Mouse (Mus musculus) neural tube, embryonic 13.5 days (tissue): ENCODE data around the gene Mcm8. TPM values are rescaled to one million over a fixed set of nuclear protein-coding genes. Genes with fewer than 3 reads are reported as not detected.
A peak's percentile ranks its signal among the peaks of the same experiment; 100 is the strongest.

Experiments
- ATAC-seq: fragments of 200-750 bp; cut with Nextera tagmentation; 2 replicates; pipeline ENCODE4 v1.8.0; 2017; ENCODE audit warnings: low read depth, mild to moderate bottlenecking, moderate TSS enrichment, moderate library complexity
- H3K27ac ChIP-seq: fragments of 300-500 bp; sonication (generic); replicated peaks from 2 replicates; pipeline ENCODE4 v1.5.1; 2015; ENCODE audit warnings: moderate library complexity, mild to moderate bottlenecking, inconsistent platforms
- H3K27me3 ChIP-seq: fragments of 300-500 bp; sonication (generic); 2 replicates; pipeline ENCODE4 v1.6.1; 2015; ENCODE audit warnings: mild to moderate bottlenecking, inconsistent platforms
- H3K36me3 ChIP-seq: fragments of 300-500 bp; sonication (generic); 2 replicates; pipeline ENCODE4 v1.6.1; 2015; ENCODE audit warnings: mild to moderate bottlenecking, inconsistent platforms
- H3K4me1 ChIP-seq: fragments of 300-500 bp; sonication (generic); replicated peaks from 2 replicates; pipeline ENCODE4 v1.6.1; 2015; ENCODE audit warnings: inconsistent platforms
- H3K4me2 ChIP-seq: fragments of 300-500 bp; sonication (generic); 2 replicates; pipeline ENCODE4 v1.6.1; 2015; ENCODE audit warnings: inconsistent platforms, mild to moderate bottlenecking, moderate library complexity
- H3K4me3 ChIP-seq: fragments of 300-500 bp; sonication (generic); 2 replicates; pipeline ENCODE4 v1.5.1; 2015; ENCODE audit warnings: mild to moderate bottlenecking, inconsistent platforms
- H3K9ac ChIP-seq: fragments of 300-500 bp; sonication (generic); 2 replicates; pipeline ENCODE4 v1.6.1; 2015; ENCODE audit warnings: moderate library complexity, mild to moderate bottlenecking, inconsistent platforms
- H3K9me3 ChIP-seq: fragments of 300-500 bp; sonication (generic); 2 replicates; pipeline ENCODE4 v1.6.1; 2016; ENCODE audit warnings: inconsistent platforms
- WGBS: fragments of 180-500 bp; shearing (Covaris S2); methylation state at CpG from one replicate; pipeline ENCODE4 v1.1.7; 2015; 5-methylcytosine and 5-hydroxymethylcytosine counted together
- polyA plus RNA-seq: library from polyadenylated mRNA; unstranded; fragments of >200 nt; fragmentation: Nextera tagmentation; extraction: Ambion mirVana; gene quantifications from 2 replicates; pipeline ENCODE4 v1.2.1, GENCODE M21; 2015

The Mcm8 gene
- polyA plus RNA-seq, 1 experiment from 2014 or later = 5.2 TPM

- Histone ChIP-seq H3K9ac (peak overlapping the region; percentile 70), H3K4me1 (peaks cover 25% of the 10 kb centered on the region), H3K27ac (no peak overlapping the region), H3K4me3 (peak overlapping the region; percentile 60), H3K4me2 (peak overlapping the region; percentile 96), H3K36me3 (no peaks in the 10 kb centered on the region), H3K9me3 (no peaks in the 10 kb centered on the region), H3K27me3 (peaks cover 54% of the 10 kb centered on the region)
- 1% methylated on average over 57 of the region's 58 CpGs for WGBS
- peak; percentile 87 for ATAC-seq
Measured at GRCm38 (mm10) chr2:132879261-132880044, 63.5 kb downstream of the Mcm8 start.

DNA sequence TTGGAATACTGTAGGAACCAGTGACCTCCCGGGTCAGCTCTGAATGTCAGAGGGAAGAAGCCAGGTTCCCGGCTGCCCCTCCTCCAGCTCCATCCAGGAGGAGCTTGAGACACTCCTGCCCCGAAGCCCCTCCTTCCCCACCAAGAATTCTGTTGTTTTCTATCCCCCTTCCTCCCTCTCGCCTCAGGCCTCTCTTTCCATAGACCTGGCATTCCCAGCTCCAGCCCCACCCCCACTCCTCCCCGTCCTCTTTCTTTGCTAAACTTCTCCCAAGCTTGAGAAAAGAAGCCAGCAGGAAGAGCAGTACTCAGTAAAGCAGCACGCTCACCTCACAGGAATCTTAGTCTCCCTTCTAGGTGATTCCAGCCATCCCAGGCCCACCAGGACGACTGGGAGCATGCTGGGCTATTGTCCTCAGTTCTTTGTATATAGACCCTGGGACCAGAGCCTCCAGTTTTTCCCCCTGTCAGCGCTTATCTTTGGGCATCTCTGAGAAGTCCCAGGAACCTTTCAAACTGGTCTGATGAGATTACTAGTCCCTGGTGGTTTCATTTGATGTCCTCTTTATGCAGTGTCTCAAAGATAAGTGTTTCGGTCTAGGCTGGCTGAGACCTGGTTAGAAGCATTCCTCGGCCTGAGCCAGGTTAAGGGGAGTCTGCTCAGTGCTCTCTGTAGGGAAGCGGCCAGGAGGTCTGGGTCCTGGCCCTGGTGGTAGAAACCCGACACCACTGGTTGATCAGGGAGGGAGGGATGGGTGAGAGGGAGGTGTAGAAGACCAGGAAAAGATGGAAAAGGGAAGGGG is 65.1 kb downstream of the Mcm8 start, which contains the start of gene Lrrn4:
TSS of gene Lrrn4 (minus strand) at position 48 of the 802 bp plus-strand sequence.
- H3K4me3 ChIP-seq = peak within 1 kb of the TSS; percentile 60
- no peak within 1 kb of the TSS for H3K27ac ChIP-seq
- H3K9me3 ChIP-seq = no peaks in the 10 kb centered on the region
- peaks cover 25% of the 10 kb centered on the region for H3K4me1 ChIP-seq
- peaks cover 54% of the 10 kb centered on the region for H3K27me3 ChIP-seq
- H3K36me3 ChIP-seq = no peaks in the 10 kb centered on the region
- 7% methylated on average over 12 of the region's 12 CpGs for WGBS
- peak within 1 kb of the TSS; percentile 70 for H3K9ac ChIP-seq
- peak within 1 kb of the TSS; percentile 96 for H3K4me2 ChIP-seq
- no peak for ATAC-seq

- WGBS = 81% methylated on average over 8 of the region's 8 CpGs
- Histone ChIP-seq H3K4me1 (peaks cover 17% of the 10 kb centered on the region), H3K27ac (no peak overlapping the region), H3K9ac (no peak overlapping the region), H3K9me3 (no peaks in the 10 kb centered on the region), H3K27me3 (peaks cover 27% of the 10 kb centered on the region), H3K36me3 (no peaks in the 10 kb centered on the region), H3K4me3 (no peak overlapping the region), H3K4me2 (no peak overlapping the region)
- ATAC-seq = no peak
Measured at GRCm38 (mm10) chr2:132884303-132884967, 68.5 kb downstream of the Mcm8 start.

DNA sequence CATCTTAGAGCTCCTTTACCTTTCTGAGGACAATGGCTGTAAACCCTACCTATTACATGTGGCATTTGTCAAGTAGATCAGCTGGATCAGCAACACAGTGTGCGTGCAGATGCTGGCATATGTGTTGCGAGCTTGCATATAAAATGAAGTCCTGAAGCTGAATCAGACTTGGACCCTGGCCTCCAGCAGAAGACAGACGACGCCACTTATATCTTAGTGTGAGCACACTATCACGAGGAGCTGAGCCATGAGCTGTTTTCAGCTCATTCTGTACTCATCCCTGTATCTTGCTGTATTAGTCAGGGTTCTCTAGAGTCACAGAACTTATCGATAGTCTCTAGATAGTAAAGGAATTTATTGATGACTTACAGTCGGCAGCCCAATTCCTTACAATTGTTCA is 69.4 kb downstream of the Mcm8 start:
- Histone ChIP-seq H3K9ac (no peak overlapping the region), H3K27me3 (peaks cover 19% of the 10 kb centered on the region), H3K27ac (no peak overlapping the region), H3K36me3 (no peaks in the 10 kb centered on the region), H3K9me3 (no peaks in the 10 kb centered on the region), H3K4me1 (0 out of 2 replicates have a peak, but pooled peaks cover 10% of the 10 kb centered on the region), H3K4me2 (no peak overlapping the region), H3K4me3 (no peak overlapping the region)
- 96% methylated on average over 7 of the region's 7 CpGs for WGBS
- no peak for ATAC-seq

Other genes with a start within 250 kb of the Mcm8 start
- 84.8 and 89.7 TPM in 2 replicates for gene Gpcpd1, start 228.4 kb upstream of the Mcm8 start, polyA plus RNA-seq
- 21.5 and 24.7 TPM in 2 replicates for gene Shld1, start 129.2 kb upstream of the Mcm8 start, polyA plus RNA-seq
- gene Chgb, start 34.9 kb upstream of the Mcm8 start, polyA plus RNA-seq = 54.9 and 57.5 TPM in 2 replicates
- 19.4 and 25.0 TPM in 2 replicates for gene Trmt6, start 86 bp upstream of the Mcm8 start, polyA plus RNA-seq
- gene Crls1, start 30.5 kb downstream of the Mcm8 start, polyA plus RNA-seq = 20.8 and 21.8 TPM in 2 replicates
- gene Lrrn4, start 64.8 kb downstream of the Mcm8 start, polyA plus RNA-seq = 0.11 and 0.21 TPM in 2 replicates
- 0.65 TPM in 1 of 2 replicates, not detected in the other for gene Fermt1, start 129.8 kb downstream of the Mcm8 start, polyA plus RNA-seq